Mouse (Mus musculus) MEL (cell line): Measurements from ENCODE around the gene Pak2.

ENCODE experiments used
- CTCF ChIP-seq, 3 experiments: IDR thresholded peaks in 2 of 3; conservative IDR thresholded peaks in 1 of 3; 2 replicates each; pipeline ENCODE4 v1.5.1; 2011 to 2012; ENCODE audit warnings: low read length in 3 of 3, low read depth in 2 of 3, mild to moderate bottlenecking in 2 of 3, improper control_type of control experiment in 1 of 3, inconsistent platforms in 1 of 3, mixed read lengths in 1 of 3, moderate library complexity in 1 of 3; ENCODE audit not compliant: control insufficient read depth in 1 of 3, insufficient read depth in 1 of 3, poor library complexity in 1 of 3, severe bottlenecking in 1 of 3
- POLR2A ChIP-seq, 2 experiments: IDR thresholded peaks; 2 replicates each; pipeline ENCODE4 v1.6.1; 2011 to 2012; ENCODE audit warnings: low read length in 2 of 2, mild to moderate bottlenecking in 2 of 2, control low read depth in 1 of 2, improper control_type of control experiment in 1 of 2, low read depth in 1 of 2, moderate library complexity in 1 of 2; ENCODE audit not compliant: control insufficient read depth in 1 of 2, insufficient read depth in 1 of 2, poor library complexity in 1 of 2
- USF1 ChIP-seq: IDR thresholded peaks from 2 replicates; pipeline ENCODE4 v1.6.1; 2014; ENCODE audit warnings: low read depth, mild to moderate bottlenecking, inconsistent platforms, low read length, improper control_type of control experiment, moderate library complexity

DNA sequence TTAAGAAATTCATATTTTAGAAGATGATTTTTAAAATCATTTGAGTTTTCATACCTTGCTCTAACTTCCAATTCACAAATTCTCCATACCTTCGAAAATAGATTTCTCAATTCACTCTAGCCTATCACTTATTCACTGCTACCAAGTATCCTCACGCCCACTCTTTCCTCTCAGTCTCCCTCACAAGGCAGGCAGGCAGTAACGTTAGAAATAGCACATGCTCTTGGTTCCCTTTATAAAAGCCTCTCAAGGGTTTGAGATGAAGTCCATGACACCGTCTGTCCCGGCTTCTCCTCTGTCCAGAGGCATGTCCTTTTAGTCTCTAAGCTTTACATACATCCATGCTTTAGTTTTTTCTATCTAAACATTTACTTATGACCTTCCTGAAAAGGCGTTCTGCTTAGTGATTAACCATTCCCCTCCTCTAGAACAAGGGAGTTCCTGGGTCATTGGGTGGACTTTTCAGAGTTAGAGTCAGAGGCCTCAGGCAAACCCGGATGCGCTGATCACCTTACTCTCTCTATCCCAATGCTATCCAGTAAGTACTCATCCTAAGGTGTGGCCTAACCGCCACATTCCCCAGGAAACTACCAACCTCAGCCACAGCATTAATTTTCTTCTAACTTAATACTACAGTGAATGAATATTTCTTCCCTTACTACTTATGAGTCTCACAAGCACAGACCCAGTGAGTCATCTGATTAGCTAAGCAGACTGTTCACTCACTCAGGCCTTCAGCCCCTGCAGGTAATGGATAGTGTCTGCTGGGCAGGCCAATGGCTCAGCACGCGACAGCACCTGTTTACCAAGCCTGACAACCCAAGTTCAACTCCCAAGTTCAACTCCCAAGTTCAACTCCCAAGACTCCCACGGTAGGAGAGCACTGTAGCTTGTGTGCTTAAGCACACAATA lies 10.5 kb downstream of the Pak2 start:
- TF ChIP-seq USF1 (no peak), POLR2A (IDR thresholded peaks at IDR 0.05; ENCODE audit: control insufficient read depth in 1 of 2, insufficient read depth in 1 of 2, low read depth in 1 of 2, low read length in 2 of 2, poor library complexity in 1 of 2) (no peak), CTCF (IDR thresholded peaks at IDR 0.05 in 2 of 3, conservative IDR thresholded peaks at IDR 0.05 in 1 of 3; ENCODE audit: control insufficient read depth in 1 of 3, insufficient read depth in 1 of 3, low read depth in 2 of 3, low read length in 3 of 3, poor library complexity in 1 of 3, severe bottlenecking in 1 of 3) (no peak)
